Mouse (Mus musculus): ENCODE measurements at regions not wholly inside any gene's neighbourhood (a gene's known extent, or its start where the extent isn't known, plus 50 kb on each side); places are given as distances from the start of the nearest gene placed in this dataset.

- no peak overlapping the region for H3K27ac ChIP-seq (ENCODE audit: insufficient read depth, low read depth, low read length)
- 80% methylated on average over 1 of the region's 1 CpGs for WGBS
- no peak for DNase-seq
- TF ChIP-seq POLR2A (IDR thresholded peaks at IDR 0.05; ENCODE audit: low read depth, low read length) (no peak), CTCF (conservative IDR thresholded peaks at IDR 0.05; ENCODE audit: insufficient read depth, insufficient read length, low read depth, low read length) (no peak)
- no peaks in the 10 kb centered on the region for H3K4me1 ChIP-seq (ENCODE audit: control insufficient read depth, insufficient read depth, low read length)
- no peak overlapping the region for H3K4me3 ChIP-seq (ENCODE audit: insufficient read depth, low read depth, low read length)
- no peaks in the 10 kb centered on the region for H3K27me3 ChIP-seq (replicated peaks; ENCODE audit: control insufficient read depth, insufficient read depth, low read length)
- H3K36me3 ChIP-seq (ENCODE audit: control insufficient read depth, insufficient read depth, low read length), result no peaks in the 10 kb centered on the region
Observed at GRCm38 (mm10) chr10:37540703-37541102, 402.0 kb upstream of the Marcks start.

- no peaks in the 10 kb centered on the region for H3K27me3 ChIP-seq (replicated peaks; ENCODE audit: control insufficient read depth, insufficient read depth, low read length)
- H3K4me1 ChIP-seq (ENCODE audit: control insufficient read depth, insufficient read depth, low read length), result no peaks in the 10 kb centered on the region
- DNase-seq, result no peak
- no peak overlapping the region for H3K4me3 ChIP-seq (ENCODE audit: insufficient read depth, low read depth, low read length)
- TF ChIP-seq POLR2A (IDR thresholded peaks at IDR 0.05; ENCODE audit: low read depth, low read length) (no peak), CTCF (conservative IDR thresholded peaks at IDR 0.05; ENCODE audit: insufficient read depth, insufficient read length, low read depth, low read length) (no peak)
- H3K36me3 ChIP-seq (ENCODE audit: control insufficient read depth, insufficient read depth, low read length), result no peaks in the 10 kb centered on the region
- WGBS, result 85% methylated on average over 3 of the region's 3 CpGs
- no peak overlapping the region for H3K27ac ChIP-seq (ENCODE audit: insufficient read depth, low read depth, low read length)
Observed at GRCm38 (mm10) chr10:37505966-37506615, 367.4 kb upstream of the Marcks start.

GRCm38 (mm10) chr10:37504468-37504867 lies 365.7 kb upstream of the Marcks start:
- H3K27ac ChIP-seq (ENCODE audit: insufficient read depth, low read depth, low read length), result no peak overlapping the region
- TF ChIP-seq POLR2A (IDR thresholded peaks at IDR 0.05; ENCODE audit: low read depth, low read length), result no peak
- no peak for TF ChIP-seq CTCF (conservative IDR thresholded peaks at IDR 0.05; ENCODE audit: insufficient read depth, insufficient read length, low read depth, low read length)
- no peak overlapping the region for H3K4me3 ChIP-seq (ENCODE audit: insufficient read depth, low read depth, low read length)
- H3K27me3 ChIP-seq (replicated peaks; ENCODE audit: control insufficient read depth, insufficient read depth, low read length), result no peaks in the 10 kb centered on the region
- H3K4me1 ChIP-seq (ENCODE audit: control insufficient read depth, insufficient read depth, low read length), result no peaks in the 10 kb centered on the region
- H3K36me3 ChIP-seq (ENCODE audit: control insufficient read depth, insufficient read depth, low read length), result no peaks in the 10 kb centered on the region
- peak; percentile 38 for DNase-seq
- 53% methylated on average over 2 of the region's 2 CpGs for WGBS

- H3K4me3 ChIP-seq (ENCODE audit: insufficient read depth, low read depth, low read length), result no peak overlapping the region
- H3K36me3 ChIP-seq (ENCODE audit: control insufficient read depth, insufficient read depth, low read length), result no peaks in the 10 kb centered on the region
- H3K4me1 ChIP-seq (ENCODE audit: control insufficient read depth, insufficient read depth, low read length), result no peaks in the 10 kb centered on the region
- no peak for TF ChIP-seq CTCF (conservative IDR thresholded peaks at IDR 0.05; ENCODE audit: insufficient read depth, insufficient read length, low read depth, low read length)
- TF ChIP-seq POLR2A (IDR thresholded peaks at IDR 0.05; ENCODE audit: low read depth, low read length), result no peak
- no peaks in the 10 kb centered on the region for H3K27me3 ChIP-seq (replicated peaks; ENCODE audit: control insufficient read depth, insufficient read depth, low read length)
- no peak overlapping the region for H3K27ac ChIP-seq (ENCODE audit: insufficient read depth, low read depth, low read length)
- no peak for DNase-seq
Observed at GRCm38 (mm10) chr10:37502505-37502904, 363.8 kb upstream of the Marcks start.

GRCm38 (mm10) chr10:37501043-37501442 lies 362.3 kb upstream of the Marcks start:
- 96% methylated on average over 2 of the region's 2 CpGs for WGBS
- H3K27ac ChIP-seq (ENCODE audit: insufficient read depth, low read depth, low read length), result no peak overlapping the region
- DNase-seq, result no peak
- H3K36me3 ChIP-seq (ENCODE audit: control insufficient read depth, insufficient read depth, low read length), result no peaks in the 10 kb centered on the region
- H3K4me1 ChIP-seq (ENCODE audit: control insufficient read depth, insufficient read depth, low read length), result no peaks in the 10 kb centered on the region
- TF ChIP-seq CTCF (conservative IDR thresholded peaks at IDR 0.05; ENCODE audit: insufficient read depth, insufficient read length, low read depth, low read length) (no peak), POLR2A (IDR thresholded peaks at IDR 0.05; ENCODE audit: low read depth, low read length) (no peak)
- no peaks in the 10 kb centered on the region for H3K27me3 ChIP-seq (replicated peaks; ENCODE audit: control insufficient read depth, insufficient read depth, low read length)
- H3K4me3 ChIP-seq (ENCODE audit: insufficient read depth, low read depth, low read length), result no peak overlapping the region

- WGBS, result 55% methylated on average over 1 of the region's 1 CpGs
- H3K27me3 ChIP-seq (replicated peaks; ENCODE audit: control insufficient read depth, insufficient read depth, low read length), result no peaks in the 10 kb centered on the region
- TF ChIP-seq CTCF (conservative IDR thresholded peaks at IDR 0.05; ENCODE audit: insufficient read depth, insufficient read length, low read depth, low read length) (no peak), POLR2A (IDR thresholded peaks at IDR 0.05; ENCODE audit: low read depth, low read length) (no peak)
- DNase-seq, result no peak
- no peak overlapping the region for H3K27ac ChIP-seq (ENCODE audit: insufficient read depth, low read depth, low read length)
- H3K4me1 ChIP-seq (ENCODE audit: control insufficient read depth, insufficient read depth, low read length), result no peaks in the 10 kb centered on the region
- H3K36me3 ChIP-seq (ENCODE audit: control insufficient read depth, insufficient read depth, low read length), result no peaks in the 10 kb centered on the region
- H3K4me3 ChIP-seq (ENCODE audit: insufficient read depth, low read depth, low read length), result no peak overlapping the region
Observed at GRCm38 (mm10) chr10:37495467-37495866, 356.7 kb upstream of the Marcks start.

GRCm38 (mm10) chr10:37494552-37495166 lies 355.9 kb upstream of the Marcks start:
- H3K27ac ChIP-seq (ENCODE audit: insufficient read depth, low read depth, low read length), result no peak overlapping the region
- TF ChIP-seq POLR2A (IDR thresholded peaks at IDR 0.05; ENCODE audit: low read depth, low read length) (no peak), CTCF (conservative IDR thresholded peaks at IDR 0.05; ENCODE audit: insufficient read depth, insufficient read length, low read depth, low read length) (no peak)
- WGBS, result 48% methylated on average over 3 of the region's 3 CpGs
- H3K27me3 ChIP-seq (replicated peaks; ENCODE audit: control insufficient read depth, insufficient read depth, low read length), result no peaks in the 10 kb centered on the region
- no peak for DNase-seq
- no peaks in the 10 kb centered on the region for H3K4me1 ChIP-seq (ENCODE audit: control insufficient read depth, insufficient read depth, low read length)
- H3K4me3 ChIP-seq (ENCODE audit: insufficient read depth, low read depth, low read length), result no peak overlapping the region
- no peaks in the 10 kb centered on the region for H3K36me3 ChIP-seq (ENCODE audit: control insufficient read depth, insufficient read depth, low read length)

Data from kidney, adult 2 months (tissue).